Comparison of ENCODE assay signal across 8 mouse cellular contexts in genomic region chr10:127350594-127351284, GRCm38 (mm10). TPM values are rescaled to one million over a fixed set of nuclear protein-coding genes. Genes with fewer than 3 reads are reported as not detected.
DNase-seq lines count a peak whose midpoint lies in the region; ATAC-seq lines count a peak whose summit lies in the region.

No protein-coding gene starts in this region.

- H3K4me3 ChIP-seq in forebrain, embryonic 14.5 days (ENCODE audit: low read depth, low read length): no peak overlapping the region
- no peak overlapping the region for H3K4me3 ChIP-seq in hindbrain, embryonic 15.5 days

- peak overlapping the region; percentile 41 for H3K4me2 ChIP-seq in forebrain, embryonic 14.5 days (ENCODE audit: low read length)
- peak overlapping the region; percentile 50 for H3K4me2 ChIP-seq in hindbrain, embryonic 15.5 days

- WGBS in forebrain, embryonic 14.5 days: 13% methylated on average over 24 of the region's 24 CpGs
- WGBS in hindbrain, embryonic 15.5 days: 15% methylated on average over 24 of the region's 24 CpGs

- H3K9ac ChIP-seq in forebrain, embryonic 14.5 days (ENCODE audit: low read length): peak overlapping the region; percentile 22; the same call in 1 of the 2 replicates
- no peak overlapping the region for H3K9ac ChIP-seq in hindbrain, embryonic 15.5 days

- H3K27me3 ChIP-seq in forebrain, embryonic 14.5 days (replicated peaks; ENCODE audit: control insufficient read depth, insufficient read depth, low read length): no peaks in the 10 kb centered on the region
- H3K27me3 ChIP-seq in hindbrain, embryonic 15.5 days: 0 out of 2 replicates have a peak, but pooled peaks cover 3% of the 10 kb centered on the region

- intact Hi-C loops in left cerebral cortex, postnatal 14 days (cut with DNase I): loop anchor here (2.0 kb wide), 1 partner anchor 70 kb away; no protein-coding TSS in a partner anchor

- ATAC-seq in forebrain, embryonic 14.5 days: peak; percentile 84
- peak; percentile 72 for ATAC-seq in hindbrain, embryonic 15.5 days (ENCODE audit: low FRiP score, low read depth)
- ATAC-seq in megakaryocyte progenitor cell, adult 5-6 weeks (replicated peaks; ENCODE audit: poor library complexity): peak; percentile 94

- H3K9me3 ChIP-seq in forebrain, embryonic 14.5 days (replicated peaks; ENCODE audit: control insufficient read depth, low read length): no peaks in the 10 kb centered on the region
- H3K9me3 ChIP-seq in hindbrain, embryonic 15.5 days: no peaks in the 10 kb centered on the region

- no peaks in the 10 kb centered on the region for H3K36me3 ChIP-seq in forebrain, embryonic 14.5 days (ENCODE audit: control insufficient read depth, insufficient read depth, low read length)
- no peaks in the 10 kb centered on the region for H3K36me3 ChIP-seq in hindbrain, embryonic 15.5 days

- H3K4me1 ChIP-seq in forebrain, embryonic 14.5 days (ENCODE audit: control insufficient read depth, insufficient read depth, low read length): no peaks in the 10 kb centered on the region
- peaks cover 8% of the 10 kb centered on the region; the same call in 1 of the 2 replicates for H3K4me1 ChIP-seq in hindbrain, embryonic 15.5 days (replicated peaks)

- DNase-seq in adrenal gland, adult (ENCODE audit: inconsistent age in 2 of 2, low spot score in 1 of 2): peak; percentile 59 to 81
- no peak for DNase-seq in adrenal gland, adult 8-10 months
- peak; percentile 67 for DNase-seq in cerebellum, adult 11 months
- peak; percentile 77 for DNase-seq in forebrain, embryonic 14.5 days (ENCODE audit: low spot score)
- peak; percentile 63 to 80 for DNase-seq in left cerebral cortex, postnatal 14 days (ENCODE audit: low spot score in 2 of 2)
- DNase-seq in right cerebral cortex, postnatal 25 days: peak; percentile 78

- H3K27ac ChIP-seq in forebrain, embryonic 14.5 days (ENCODE audit: low read depth, low read length): no peak overlapping the region
- H3K27ac ChIP-seq in hindbrain, embryonic 15.5 days (replicated peaks): no peak overlapping the region

RNA-seq across cellular contexts. Expression of gene Inhbe, which starts 3.5 kb away (rescaled TPM):
- under 1 TPM in 1 of 4 experiments, not detected in 3; 0.11 TPM for total RNA-seq in adrenal gland, adult 8-10 months (2022)
- polyA plus RNA-seq in forebrain, embryonic 14.5 days (2014; fragmentation: Nextera tagmentation; extraction: Ambion mirVana): not detected in 2 replicates
- 0.09 TPM in 1 of 2 replicates, not detected in the other for polyA plus RNA-seq in hindbrain, embryonic 15.5 days (2015; fragmentation: Nextera tagmentation; extraction: Ambion mirVana)
- under 1 TPM in 1 of 2 experiments, not detected in 1; 0.13 TPM for total RNA-seq in left cerebral cortex, postnatal 14 days (2021)
- 0.02 TPM in 1 of 2 replicates, not detected in the other for total RNA-seq in megakaryocyte progenitor cell, adult 5-6 weeks (2015)
- not detected in 2 replicates for total RNA-seq in megakaryocyte progenitor cell, adult 5-6 weeks (2017)

RNA-seq across cellular contexts. Expression of gene Gli1, which starts 9.0 kb away (rescaled TPM):
- total RNA-seq in adrenal gland, adult 8-10 months (2022): 1 to 10 TPM; 4.4 to 6.4 (median 5.2) TPM
- 0.55 and 1.0 TPM in 2 replicates for polyA plus RNA-seq in forebrain, embryonic 14.5 days (2014; fragmentation: Nextera tagmentation; extraction: Ambion mirVana)
- 1.6 and 2.0 TPM in 2 replicates for polyA plus RNA-seq in hindbrain, embryonic 15.5 days (2015; fragmentation: Nextera tagmentation; extraction: Ambion mirVana)
- 1 to 10 TPM; 1.6 to 1.9 TPM for total RNA-seq in left cerebral cortex, postnatal 14 days (2021)
- not detected in 2 replicates for total RNA-seq in megakaryocyte progenitor cell, adult 5-6 weeks (2015)
- total RNA-seq in megakaryocyte progenitor cell, adult 5-6 weeks (2017): not detected in 2 replicates

RNA-seq across cellular contexts. Expression of gene Inhbc, which starts 19.5 kb away (rescaled TPM):
- not detected for total RNA-seq in adrenal gland, adult 8-10 months (2022)
- not detected in 2 replicates for polyA plus RNA-seq in forebrain, embryonic 14.5 days (2014; fragmentation: Nextera tagmentation; extraction: Ambion mirVana)
- not detected in 2 replicates for polyA plus RNA-seq in hindbrain, embryonic 15.5 days (2015; fragmentation: Nextera tagmentation; extraction: Ambion mirVana)
- total RNA-seq in left cerebral cortex, postnatal 14 days (2021): not detected
- total RNA-seq in megakaryocyte progenitor cell, adult 5-6 weeks (2015): not detected in 2 replicates
- total RNA-seq in megakaryocyte progenitor cell, adult 5-6 weeks (2017): not detected in 2 replicates

RNA-seq across cellular contexts. Expression of gene Arhgap9, which starts 29.0 kb away (rescaled TPM):
- total RNA-seq in adrenal gland, adult 8-10 months (2022): 1 to 10 TPM; 2.2 to 5.0 (median 3.6) TPM
- 0.70 and 1.2 TPM in 2 replicates for polyA plus RNA-seq in forebrain, embryonic 14.5 days (2014; fragmentation: Nextera tagmentation; extraction: Ambion mirVana)
- polyA plus RNA-seq in hindbrain, embryonic 15.5 days (2015; fragmentation: Nextera tagmentation; extraction: Ambion mirVana): 0.86 and 1.5 TPM in 2 replicates
- 1 to 10 TPM in 1 of 2 experiments, under 1 TPM in 1; 0.66 to 1.2 TPM for total RNA-seq in left cerebral cortex, postnatal 14 days (2021)
- total RNA-seq in megakaryocyte progenitor cell, adult 5-6 weeks (2015): 37.1 and 38.0 TPM in 2 replicates
- total RNA-seq in megakaryocyte progenitor cell, adult 5-6 weeks (2017): 37.3 and 39.5 TPM in 2 replicates

RNA-seq across cellular contexts. Expression of gene R3hdm2, which starts 29.4 kb away (rescaled TPM):
- 100 to 1,000 TPM; 116 to 158 (median 131) TPM for total RNA-seq in adrenal gland, adult 8-10 months (2022)
- polyA plus RNA-seq in forebrain, embryonic 14.5 days (2014; fragmentation: Nextera tagmentation; extraction: Ambion mirVana): 24.2 and 32.4 TPM in 2 replicates
- polyA plus RNA-seq in hindbrain, embryonic 15.5 days (2015; fragmentation: Nextera tagmentation; extraction: Ambion mirVana): 38.8 and 41.9 TPM in 2 replicates
- 100 to 1,000 TPM; 333 to 340 TPM for total RNA-seq in left cerebral cortex, postnatal 14 days (2021)
- 61.4 and 90.3 TPM in 2 replicates for total RNA-seq in megakaryocyte progenitor cell, adult 5-6 weeks (2015)
- 37.4 TPM in 2 replicates for total RNA-seq in megakaryocyte progenitor cell, adult 5-6 weeks (2017)
